Mouse (Mus musculus): ENCODE data around the gene Gm10961. TPM values are rescaled to one million over a fixed set of nuclear protein-coding genes. Genes with fewer than 3 reads are reported as not detected.

Gm10961 gene
- polyA plus RNA-seq, 1 experiment, result not detected

DNA sequence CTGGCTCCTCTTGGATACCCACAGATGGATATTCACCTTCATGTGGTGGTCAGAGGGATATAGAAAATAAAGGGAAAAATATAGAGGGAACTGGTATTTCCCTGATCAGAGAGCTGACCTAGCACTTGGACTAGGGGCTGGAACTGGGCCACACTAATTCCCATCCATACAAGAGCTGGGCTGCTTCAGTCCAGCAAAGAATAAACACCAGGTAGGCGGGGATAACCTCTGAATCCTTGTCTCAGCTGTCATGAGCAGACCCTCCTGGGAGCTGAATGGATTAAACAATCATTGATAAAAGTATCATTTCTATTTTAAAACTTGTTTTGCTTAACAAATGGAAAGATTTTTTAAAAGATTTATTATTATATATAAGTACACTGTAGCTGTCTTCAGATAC lies 39.5 kb upstream of the Gm10961 start:
- Histone ChIP-seq H3K4me1 (ENCODE audit: control insufficient read depth, insufficient read depth, low read length) (no peaks in the 10 kb centered on the region), H3K27me3 (ENCODE audit: control insufficient read depth, insufficient read depth, low read length, poor library complexity, severe bottlenecking) (peaks cover 16% of the 10 kb centered on the region), H3K4me3 (ENCODE audit: low read depth, low read length) (no peak overlapping the region), H3K27ac (ENCODE audit: insufficient read depth, low read length) (no peak overlapping the region), H3K9ac (ENCODE audit: low read depth, poor library complexity, severe bottlenecking) (no peak overlapping the region), H3K36me3 (ENCODE audit: control insufficient read depth, insufficient read depth, low read length, poor library complexity, severe bottlenecking) (no peaks in the 10 kb centered on the region), H3K9me3 (replicated peaks; ENCODE audit: control insufficient read depth, insufficient read depth, low read length, poor library complexity, severe bottlenecking) (no peaks in the 10 kb centered on the region; the same call in 1 of the 2 replicates)
- TF ChIP-seq CTCF (IDR thresholded peaks at IDR 0.05; ENCODE audit: low read depth, low read length), result no peak
- no peak for TF ChIP-seq EP300 (IDR thresholded peaks at IDR 0.05; ENCODE audit: insufficient read depth, low read depth, low read length)
- no peak for TF ChIP-seq POLR2A (IDR thresholded peaks at IDR 0.05; ENCODE audit: insufficient read depth, low read length)

DNA sequence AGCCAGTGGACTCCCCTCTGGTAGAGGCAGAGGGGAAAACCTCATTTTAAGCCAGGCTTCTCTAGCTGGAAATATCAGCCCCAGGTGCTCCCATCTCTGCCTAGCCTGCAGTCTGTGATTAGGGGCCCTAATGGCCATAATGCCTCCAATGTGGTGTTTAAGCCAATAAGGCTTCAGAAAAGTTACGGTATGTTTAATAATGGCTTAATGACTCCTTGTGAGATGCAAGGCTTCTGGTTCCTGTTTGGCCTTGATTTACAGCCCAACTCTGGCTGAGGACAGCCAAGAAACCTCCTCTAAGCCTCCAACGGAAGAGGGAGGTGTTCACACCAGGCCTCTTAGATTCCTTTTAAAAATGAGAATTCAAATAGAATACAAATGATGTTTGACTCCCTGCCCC lies 37.5 kb upstream of the Gm10961 start:
- H3K9me3 ChIP-seq (replicated peaks; ENCODE audit: control insufficient read depth, insufficient read depth, low read length, poor library complexity, severe bottlenecking), result no peaks in the 10 kb centered on the region
- no peak overlapping the region for H3K27ac ChIP-seq (ENCODE audit: insufficient read depth, low read length)
- peaks cover 21% of the 10 kb centered on the region for H3K27me3 ChIP-seq (ENCODE audit: control insufficient read depth, insufficient read depth, low read length, poor library complexity, severe bottlenecking)
- TF ChIP-seq CTCF (IDR thresholded peaks at IDR 0.05; ENCODE audit: low read depth, low read length), result no peak
- TF ChIP-seq EP300 (IDR thresholded peaks at IDR 0.05; ENCODE audit: insufficient read depth, low read depth, low read length), result no peak
- no peak for TF ChIP-seq POLR2A (IDR thresholded peaks at IDR 0.05; ENCODE audit: insufficient read depth, low read length)
- H3K4me3 ChIP-seq (ENCODE audit: low read depth, low read length), result no peak overlapping the region
- no peak overlapping the region for H3K9ac ChIP-seq (ENCODE audit: low read depth, poor library complexity, severe bottlenecking)
- H3K36me3 ChIP-seq (ENCODE audit: control insufficient read depth, insufficient read depth, low read length, poor library complexity, severe bottlenecking), result no peaks in the 10 kb centered on the region
- H3K4me1 ChIP-seq (ENCODE audit: control insufficient read depth, insufficient read depth, low read length), result no peaks in the 10 kb centered on the region

DNA sequence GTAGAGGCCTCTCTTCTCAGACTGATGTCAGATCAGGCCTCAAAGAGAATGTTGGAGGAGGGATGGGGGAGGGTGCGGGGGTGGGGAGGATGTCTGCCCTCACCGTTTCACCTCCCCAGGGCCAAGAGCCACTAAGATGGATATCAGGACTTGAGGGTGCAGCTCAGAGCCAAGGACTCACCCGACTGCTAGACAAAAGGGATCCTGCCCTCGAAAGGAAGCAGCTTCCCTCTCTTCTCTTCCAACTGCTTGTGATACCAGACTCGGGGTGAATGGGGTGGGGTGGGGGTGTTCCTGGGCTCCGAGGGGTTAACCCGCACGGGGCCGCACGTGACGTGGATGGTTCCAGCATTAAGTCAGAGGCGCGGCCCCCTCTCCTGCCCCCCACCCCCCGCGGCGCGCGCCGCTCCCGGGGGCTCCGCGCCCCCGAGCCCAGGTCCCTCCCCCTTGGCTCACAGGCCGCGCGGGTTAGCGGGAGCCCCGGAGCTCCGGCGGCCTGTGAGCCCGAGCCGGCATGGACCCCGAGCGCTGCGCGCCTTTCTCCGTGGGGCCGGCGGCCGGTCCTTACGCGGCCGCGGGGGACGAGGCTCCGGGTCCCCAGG lies 36.4 kb upstream of the Gm10961 start, which contains the start of gene Alx3:
Alx3 (plus strand) TSS at position 370 of the 602 bp plus-strand sequence.
- H3K9me3 ChIP-seq (replicated peaks; ENCODE audit: control insufficient read depth, insufficient read depth, low read length, poor library complexity, severe bottlenecking), result no peaks in the 10 kb centered on the region
- H3K27ac ChIP-seq (ENCODE audit: insufficient read depth, low read length), result no peak within 1 kb of the TSS
- peaks cover 21% of the 10 kb centered on the region for H3K27me3 ChIP-seq (ENCODE audit: control insufficient read depth, insufficient read depth, low read length, poor library complexity, severe bottlenecking)
- H3K4me1 ChIP-seq (ENCODE audit: control insufficient read depth, insufficient read depth, low read length), result no peaks in the 10 kb centered on the region
- H3K9ac ChIP-seq (ENCODE audit: low read depth, poor library complexity, severe bottlenecking), result peak within 1 kb of the TSS; percentile 40
- H3K36me3 ChIP-seq (ENCODE audit: control insufficient read depth, insufficient read depth, low read length, poor library complexity, severe bottlenecking), result no peaks in the 10 kb centered on the region
- no peak for TF ChIP-seq CTCF (IDR thresholded peaks at IDR 0.05; ENCODE audit: low read depth, low read length)
- no peak for TF ChIP-seq EP300 (IDR thresholded peaks at IDR 0.05; ENCODE audit: insufficient read depth, low read depth, low read length)
- TF ChIP-seq POLR2A (IDR thresholded peaks at IDR 0.05; ENCODE audit: insufficient read depth, low read length), result no peak
- H3K4me3 ChIP-seq (ENCODE audit: low read depth, low read length), result peak within 1 kb of the TSS; percentile 49

DNA sequence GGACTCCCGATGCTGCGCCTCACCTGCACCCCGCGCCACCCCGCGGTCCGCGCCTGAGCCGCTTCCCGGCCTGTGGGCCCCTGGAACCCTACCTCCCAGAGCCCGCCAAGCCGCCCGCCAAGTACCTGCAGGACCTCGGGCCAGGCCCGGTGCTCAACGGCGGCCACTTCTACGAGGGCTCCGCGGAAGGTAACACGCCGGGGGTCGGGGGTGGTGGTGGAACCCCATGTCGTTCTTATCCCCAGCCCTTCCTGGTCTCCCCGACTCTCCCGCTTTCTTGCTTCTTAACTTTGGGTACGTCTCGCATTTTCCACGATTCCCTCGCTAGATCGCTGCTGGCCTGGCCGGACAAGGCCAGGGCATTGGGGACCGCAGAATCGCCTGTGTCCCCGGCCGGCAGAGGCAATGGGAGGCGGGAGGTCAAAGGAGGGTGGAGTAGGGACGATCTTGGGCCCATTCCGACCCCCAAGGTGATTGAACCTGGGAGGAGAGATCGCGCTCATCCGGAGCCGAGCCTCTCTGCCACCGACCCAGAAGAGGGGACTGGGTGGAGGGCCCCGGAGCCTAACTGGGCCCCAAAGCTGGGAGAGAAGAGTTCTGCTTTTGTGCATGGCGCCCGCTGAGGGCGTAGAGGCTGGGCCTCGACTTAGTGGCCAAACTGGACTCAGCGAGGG lies 35.7 kb upstream of the Gm10961 start:
- Histone ChIP-seq H3K36me3 (ENCODE audit: control insufficient read depth, insufficient read depth, low read length, poor library complexity, severe bottlenecking) (no peaks in the 10 kb centered on the region), H3K27ac (ENCODE audit: insufficient read depth, low read length) (no peak overlapping the region), H3K4me1 (ENCODE audit: control insufficient read depth, insufficient read depth, low read length) (no peaks in the 10 kb centered on the region), H3K9ac (ENCODE audit: low read depth, poor library complexity, severe bottlenecking) (peak overlapping the region; percentile 40), H3K27me3 (ENCODE audit: control insufficient read depth, insufficient read depth, low read length, poor library complexity, severe bottlenecking) (peaks cover 21% of the 10 kb centered on the region), H3K4me3 (ENCODE audit: low read depth, low read length) (peak overlapping the region; percentile 49), H3K9me3 (replicated peaks; ENCODE audit: control insufficient read depth, insufficient read depth, low read length, poor library complexity, severe bottlenecking) (no peaks in the 10 kb centered on the region)
- no peak for TF ChIP-seq EP300 (IDR thresholded peaks at IDR 0.05; ENCODE audit: insufficient read depth, low read depth, low read length)
- no peak for TF ChIP-seq CTCF (IDR thresholded peaks at IDR 0.05; ENCODE audit: low read depth, low read length)
- TF ChIP-seq POLR2A (IDR thresholded peaks at IDR 0.05; ENCODE audit: insufficient read depth, low read length), result no peak

DNA sequence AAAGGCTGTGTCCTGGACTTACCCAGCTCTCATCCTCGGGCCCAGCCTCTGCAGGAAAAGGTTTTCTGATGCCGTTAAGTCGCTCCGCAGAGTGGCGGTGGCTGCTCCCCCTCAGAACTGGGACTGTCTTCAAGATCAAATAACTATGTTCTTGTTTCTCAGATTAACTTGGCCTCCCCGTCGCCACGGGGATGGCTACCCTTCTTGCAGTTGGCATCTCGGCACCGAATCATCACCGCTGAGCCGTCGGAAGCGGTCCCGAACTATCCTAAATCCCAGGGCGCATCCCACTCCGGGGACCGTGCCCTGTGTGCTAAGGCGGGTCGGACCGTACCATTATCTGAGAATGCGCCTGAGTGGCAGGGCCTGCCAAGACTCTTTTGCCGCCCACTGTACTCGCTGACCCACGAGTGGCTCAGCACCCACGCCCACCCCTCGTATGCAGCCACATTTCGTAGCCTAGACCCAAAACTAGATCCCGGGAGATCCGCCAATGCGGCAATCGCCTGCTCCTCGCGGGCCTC lies 35.1 kb upstream of the Gm10961 start:
- no peaks in the 10 kb centered on the region for H3K36me3 ChIP-seq (ENCODE audit: control insufficient read depth, insufficient read depth, low read length, poor library complexity, severe bottlenecking)
- no peak overlapping the region for H3K27ac ChIP-seq (ENCODE audit: insufficient read depth, low read length)
- no peaks in the 10 kb centered on the region for H3K4me1 ChIP-seq (ENCODE audit: control insufficient read depth, insufficient read depth, low read length)
- H3K9me3 ChIP-seq (replicated peaks; ENCODE audit: control insufficient read depth, insufficient read depth, low read length, poor library complexity, severe bottlenecking), result no peaks in the 10 kb centered on the region
- no peak overlapping the region for H3K9ac ChIP-seq (ENCODE audit: low read depth, poor library complexity, severe bottlenecking)
- H3K4me3 ChIP-seq (ENCODE audit: low read depth, low read length), result peak overlapping the region; percentile 49
- TF ChIP-seq POLR2A (IDR thresholded peaks at IDR 0.05; ENCODE audit: insufficient read depth, low read length), result no peak
- peaks cover 21% of the 10 kb centered on the region for H3K27me3 ChIP-seq (ENCODE audit: control insufficient read depth, insufficient read depth, low read length, poor library complexity, severe bottlenecking)

DNA sequence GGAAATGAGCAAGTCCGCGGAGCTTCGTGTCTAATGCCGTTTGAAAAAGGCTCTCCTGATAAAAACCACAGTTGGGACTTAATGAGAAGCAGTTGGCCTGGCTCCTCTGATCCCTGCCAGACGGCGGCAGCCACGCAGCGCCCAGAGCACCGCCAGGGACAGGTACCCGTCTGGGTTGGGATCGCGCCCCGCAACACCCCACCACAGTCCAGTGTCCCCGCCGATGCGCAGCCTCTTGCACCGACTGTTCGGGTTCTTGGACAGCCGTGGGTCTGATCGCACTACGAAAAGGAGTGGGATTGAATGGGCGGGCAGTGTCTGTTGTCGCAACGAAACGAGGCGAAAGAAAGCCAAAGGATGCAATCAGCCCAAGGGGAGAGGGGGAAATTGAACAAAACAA lies 34.6 kb upstream of the Gm10961 start:
- no peak for TF ChIP-seq EP300 (IDR thresholded peaks at IDR 0.05; ENCODE audit: insufficient read depth, low read depth, low read length)
- TF ChIP-seq POLR2A (IDR thresholded peaks at IDR 0.05; ENCODE audit: insufficient read depth, low read length), result no peak
- Histone ChIP-seq H3K4me3 (ENCODE audit: low read depth, low read length) (peak overlapping the region; percentile 49; the same call in 1 of the 2 replicates), H3K4me1 (ENCODE audit: control insufficient read depth, insufficient read depth, low read length) (no peaks in the 10 kb centered on the region), H3K9ac (ENCODE audit: low read depth, poor library complexity, severe bottlenecking) (no peak overlapping the region), H3K27me3 (ENCODE audit: control insufficient read depth, insufficient read depth, low read length, poor library complexity, severe bottlenecking) (peaks cover 21% of the 10 kb centered on the region), H3K36me3 (ENCODE audit: control insufficient read depth, insufficient read depth, low read length, poor library complexity, severe bottlenecking) (no peaks in the 10 kb centered on the region), H3K27ac (ENCODE audit: insufficient read depth, low read length) (no peak overlapping the region), H3K9me3 (replicated peaks; ENCODE audit: control insufficient read depth, insufficient read depth, low read length, poor library complexity, severe bottlenecking) (no peaks in the 10 kb centered on the region)
